Mouse (Mus musculus): ENCODE measurements at regions not wholly inside any gene's neighbourhood (a gene's known extent, or its start where the extent isn't known, plus 50 kb on each side); places are given as distances from the start of the nearest gene placed in this dataset.

- Histone ChIP-seq H3K9ac (ENCODE audit: low read depth, low read length) (no peak overlapping the region), H3K27ac (replicated peaks; ENCODE audit: insufficient read depth, low read depth, low read length) (no peak overlapping the region), H3K4me1 (ENCODE audit: control insufficient read depth, insufficient read depth, low read length) (no peaks in the 10 kb centered on the region), H3K36me3 (ENCODE audit: control insufficient read depth, insufficient read depth, low read length) (no peaks in the 10 kb centered on the region), H3K4me3 (ENCODE audit: insufficient read depth, low read depth, low read length) (no peak overlapping the region), H3K79me2 (ENCODE audit: control insufficient read depth, insufficient read depth, low read length) (no peaks in the 10 kb centered on the region), H3K27me3 (ENCODE audit: control insufficient read depth, insufficient read depth, low read length) (no peaks in the 10 kb centered on the region)
- TF ChIP-seq POLR2A (IDR thresholded peaks at IDR 0.05; ENCODE audit: extremely low read depth, insufficient read depth, low read length) (no peak), CTCF (IDR thresholded peaks at IDR 0.05; ENCODE audit: low read depth, low read length) (no peak)
- DNase-seq (ENCODE audit: extremely low read depth, low read depth, low spot score) = no peak
- WGBS = 67% methylated on average over 6 of the region's 6 CpGs
Observed at GRCm38 (mm10) chr10:113939524-113939923, 862.6 kb downstream of the Trhde start.

- Histone ChIP-seq H3K9ac (ENCODE audit: low read depth, low read length) (no peak overlapping the region), H3K27ac (replicated peaks; ENCODE audit: insufficient read depth, low read depth, low read length) (no peak overlapping the region), H3K4me3 (ENCODE audit: insufficient read depth, low read depth, low read length) (no peak overlapping the region), H3K4me1 (ENCODE audit: control insufficient read depth, insufficient read depth, low read length) (no peaks in the 10 kb centered on the region), H3K79me2 (ENCODE audit: control insufficient read depth, insufficient read depth, low read length) (no peaks in the 10 kb centered on the region), H3K36me3 (ENCODE audit: control insufficient read depth, insufficient read depth, low read length) (no peaks in the 10 kb centered on the region), H3K27me3 (ENCODE audit: control insufficient read depth, insufficient read depth, low read length) (no peaks in the 10 kb centered on the region)
- TF ChIP-seq POLR2A (IDR thresholded peaks at IDR 0.05; ENCODE audit: extremely low read depth, insufficient read depth, low read length) (no peak), CTCF (IDR thresholded peaks at IDR 0.05; ENCODE audit: low read depth, low read length) (no peak)
- DNase-seq (ENCODE audit: extremely low read depth, low read depth, low spot score) = no peak
- WGBS = 65% methylated on average over 6 of the region's 6 CpGs
Observed at GRCm38 (mm10) chr10:113930201-113930790, 871.8 kb downstream of the Trhde start.

GRCm38 (mm10) chr10:113916705-113917104 is 885.4 kb downstream of the Trhde start:
- Histone ChIP-seq H3K9ac (ENCODE audit: low read depth, low read length) (no peak overlapping the region), H3K27ac (replicated peaks; ENCODE audit: insufficient read depth, low read depth, low read length) (no peak overlapping the region), H3K4me1 (ENCODE audit: control insufficient read depth, insufficient read depth, low read length) (no peaks in the 10 kb centered on the region), H3K27me3 (ENCODE audit: control insufficient read depth, insufficient read depth, low read length) (no peaks in the 10 kb centered on the region), H3K79me2 (ENCODE audit: control insufficient read depth, insufficient read depth, low read length) (no peaks in the 10 kb centered on the region), H3K4me3 (ENCODE audit: insufficient read depth, low read depth, low read length) (no peak overlapping the region), H3K36me3 (ENCODE audit: control insufficient read depth, insufficient read depth, low read length) (no peaks in the 10 kb centered on the region)
- no peak for DNase-seq (ENCODE audit: extremely low read depth, low read depth, low spot score)
- TF ChIP-seq CTCF (IDR thresholded peaks at IDR 0.05; ENCODE audit: low read depth, low read length) = no peak
- no peak for TF ChIP-seq POLR2A (IDR thresholded peaks at IDR 0.05; ENCODE audit: extremely low read depth, insufficient read depth, low read length)
- whole genome bisulfite sequencing = 64% methylated on average over 3 of the region's 3 CpGs

GRCm38 (mm10) chr10:113902744-113903143 is 899.4 kb downstream of the Trhde start:
- H3K27ac ChIP-seq (replicated peaks; ENCODE audit: insufficient read depth, low read depth, low read length) = no peak overlapping the region
- no peak overlapping the region for H3K9ac ChIP-seq (ENCODE audit: low read depth, low read length)
- no peaks in the 10 kb centered on the region for H3K36me3 ChIP-seq (ENCODE audit: control insufficient read depth, insufficient read depth, low read length)
- no peaks in the 10 kb centered on the region for H3K4me1 ChIP-seq (ENCODE audit: control insufficient read depth, insufficient read depth, low read length)
- no peaks in the 10 kb centered on the region for H3K27me3 ChIP-seq (ENCODE audit: control insufficient read depth, insufficient read depth, low read length)
- no peak overlapping the region for H3K4me3 ChIP-seq (ENCODE audit: insufficient read depth, low read depth, low read length)
- 78% methylated on average over 1 of the region's 1 CpGs for WGBS
- TF ChIP-seq CTCF (IDR thresholded peaks at IDR 0.05; ENCODE audit: low read depth, low read length) (no peak), POLR2A (IDR thresholded peaks at IDR 0.05; ENCODE audit: extremely low read depth, insufficient read depth, low read length) (no peak)
- no peak for DNase-seq (ENCODE audit: extremely low read depth, low read depth, low spot score)
- no peaks in the 10 kb centered on the region for H3K79me2 ChIP-seq (ENCODE audit: control insufficient read depth, insufficient read depth, low read length)

GRCm38 (mm10) chr10:113874419-113875161 is 927.5 kb downstream of the Trhde start:
- TF ChIP-seq POLR2A (IDR thresholded peaks at IDR 0.05; ENCODE audit: extremely low read depth, insufficient read depth, low read length) (no peak), CTCF (IDR thresholded peaks at IDR 0.05; ENCODE audit: low read depth, low read length) (no peak)
- Histone ChIP-seq H3K27me3 (ENCODE audit: control insufficient read depth, insufficient read depth, low read length) (no peaks in the 10 kb centered on the region), H3K4me3 (ENCODE audit: insufficient read depth, low read depth, low read length) (no peak overlapping the region), H3K79me2 (ENCODE audit: control insufficient read depth, insufficient read depth, low read length) (no peaks in the 10 kb centered on the region), H3K9ac (ENCODE audit: low read depth, low read length) (no peak overlapping the region), H3K36me3 (ENCODE audit: control insufficient read depth, insufficient read depth, low read length) (no peaks in the 10 kb centered on the region), H3K27ac (replicated peaks; ENCODE audit: insufficient read depth, low read depth, low read length) (no peak overlapping the region), H3K4me1 (ENCODE audit: control insufficient read depth, insufficient read depth, low read length) (no peaks in the 10 kb centered on the region)
- WGBS = 82% methylated on average over 4 of the region's 4 CpGs
- no peak for DNase-seq (ENCODE audit: extremely low read depth, low read depth, low spot score)

GRCm38 (mm10) chr10:113824596-113824995 is 895.8 kb upstream of the Atxn7l3b start:
- WGBS = 80% methylated on average over 1 of the region's 1 CpGs
- Histone ChIP-seq H3K27ac (replicated peaks; ENCODE audit: insufficient read depth, low read depth, low read length) (no peak overlapping the region), H3K79me2 (ENCODE audit: control insufficient read depth, insufficient read depth, low read length) (no peaks in the 10 kb centered on the region), H3K4me3 (ENCODE audit: insufficient read depth, low read depth, low read length) (no peak overlapping the region), H3K27me3 (ENCODE audit: control insufficient read depth, insufficient read depth, low read length) (no peaks in the 10 kb centered on the region), H3K4me1 (ENCODE audit: control insufficient read depth, insufficient read depth, low read length) (no peaks in the 10 kb centered on the region), H3K9ac (ENCODE audit: low read depth, low read length) (no peak overlapping the region), H3K36me3 (ENCODE audit: control insufficient read depth, insufficient read depth, low read length) (no peaks in the 10 kb centered on the region)
- TF ChIP-seq POLR2A (IDR thresholded peaks at IDR 0.05; ENCODE audit: extremely low read depth, insufficient read depth, low read length) (no peak), CTCF (IDR thresholded peaks at IDR 0.05; ENCODE audit: low read depth, low read length) (no peak)
- DNase-seq (ENCODE audit: extremely low read depth, low read depth, low spot score) = peak; percentile 10
